Mouse (Mus musculus) kidney, adult 2 months (tissue): Measurements from ENCODE around the gene Gps1. TPM values are rescaled to one million over a fixed set of nuclear protein-coding genes. Genes with fewer than 3 reads are reported as not detected.
A peak's percentile ranks its signal among the peaks of the same experiment; 100 is the strongest.
"Not testable (repeated sequence)": the region's sequence is repeated elsewhere in the genome, so short reads cannot be mapped to it uniquely, and the experiment has no call there.

Experiments
- DNase-seq: peaks from one replicate; pipeline ENCODE4 v3.0.0; 2021
- H3K27ac ChIP-seq: fragments of 200-500 bp; 2 replicates; pipeline ENCODE4 v1.5.1; 2012; ENCODE audit warnings: low read depth, low read length, control low read depth, inconsistent platforms; ENCODE audit not compliant: insufficient read depth
- H3K27me3 ChIP-seq: fragments of 200-500 bp; replicated peaks from 2 replicates; pipeline ENCODE4 v1.6.1; 2012; ENCODE audit warnings: mild to moderate bottlenecking, moderate library complexity, low read length, inconsistent platforms; ENCODE audit not compliant: control insufficient read depth, insufficient read depth
- H3K36me3 ChIP-seq: fragments of 200-500 bp; 2 replicates; pipeline ENCODE4 v1.6.1; 2012; ENCODE audit warnings: mild to moderate bottlenecking, moderate library complexity, low read length, inconsistent platforms; ENCODE audit not compliant: control insufficient read depth, insufficient read depth
- H3K4me1 ChIP-seq: fragments of 200-500 bp; 2 replicates; pipeline ENCODE4 v1.6.1; 2011; ENCODE audit warnings: low read length; ENCODE audit not compliant: control insufficient read depth, insufficient read depth
- H3K4me3 ChIP-seq: fragments of 200-500 bp; 2 replicates; pipeline ENCODE4 v1.5.1; 2011; ENCODE audit warnings: mild to moderate bottlenecking, low read depth, low read length, control low read depth; ENCODE audit not compliant: insufficient read depth
- CTCF ChIP-seq: fragments of 200-500 bp; conservative IDR thresholded peaks from 2 replicates; pipeline ENCODE4 v1.5.1; 2011; ENCODE audit warnings: low read depth, mild to moderate bottlenecking, control low read depth, low read length, moderate library complexity, mixed read lengths; ENCODE audit not compliant: insufficient read depth, insufficient read length
- POLR2A ChIP-seq: fragments of 200-500 bp; IDR thresholded peaks from one replicate; pipeline ENCODE4 v1.6.1; 2011; ENCODE audit warnings: low read depth, low read length, control low read depth
- WGBS: fragments of 180-500 bp; shearing (Covaris S2); methylation state at CpG from one replicate; pipeline ENCODE4 v1.1.7; 2018; 5-methylcytosine and 5-hydroxymethylcytosine counted together
- polyA plus RNA-seq: library from polyadenylated mRNA; depleted of rRNA; stranded (reverse); fragments of >200 nt; gene quantifications from 2 replicates; pipeline ENCODE4 v1.2.3, GENCODE M21; 2012; rRNA removed

Gene Gps1
- polyA plus RNA-seq, 1 experiment, result 173 TPM

DNA sequence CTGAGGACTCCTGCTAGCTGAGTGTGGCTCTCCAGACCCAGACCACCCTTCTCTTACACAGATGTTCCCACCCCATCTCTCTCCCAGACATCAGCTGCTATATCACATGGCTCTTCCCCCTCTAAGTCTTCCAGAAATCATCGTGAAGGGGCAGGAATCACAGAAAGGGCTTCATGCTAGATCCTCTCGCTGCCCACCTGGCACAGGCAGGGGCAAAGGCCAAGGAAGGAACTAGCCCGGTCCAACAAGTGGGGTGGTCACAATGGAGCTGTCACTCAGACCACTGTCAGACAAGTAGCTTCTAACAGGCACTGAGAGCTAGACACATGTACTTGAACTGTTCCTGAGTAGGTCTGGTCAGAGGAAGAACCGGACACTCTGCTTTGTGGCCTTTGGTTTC, 44.3 kb downstream of the Gps1 start:
- no peak for DNase-seq
- Histone ChIP-seq H3K27me3 (no peaks in the 10 kb centered on the region), H3K27ac (no peak overlapping the region), H3K4me1 (peaks cover 5% of the 10 kb centered on the region; the same call in 1 of the 2 replicates), H3K36me3 (no peaks in the 10 kb centered on the region), H3K4me3 (no peak overlapping the region)
- no peak for TF ChIP-seq POLR2A
- TF ChIP-seq CTCF, result no peak
- 81% methylated on average over 4 of the region's 4 CpGs for WGBS

DNA sequence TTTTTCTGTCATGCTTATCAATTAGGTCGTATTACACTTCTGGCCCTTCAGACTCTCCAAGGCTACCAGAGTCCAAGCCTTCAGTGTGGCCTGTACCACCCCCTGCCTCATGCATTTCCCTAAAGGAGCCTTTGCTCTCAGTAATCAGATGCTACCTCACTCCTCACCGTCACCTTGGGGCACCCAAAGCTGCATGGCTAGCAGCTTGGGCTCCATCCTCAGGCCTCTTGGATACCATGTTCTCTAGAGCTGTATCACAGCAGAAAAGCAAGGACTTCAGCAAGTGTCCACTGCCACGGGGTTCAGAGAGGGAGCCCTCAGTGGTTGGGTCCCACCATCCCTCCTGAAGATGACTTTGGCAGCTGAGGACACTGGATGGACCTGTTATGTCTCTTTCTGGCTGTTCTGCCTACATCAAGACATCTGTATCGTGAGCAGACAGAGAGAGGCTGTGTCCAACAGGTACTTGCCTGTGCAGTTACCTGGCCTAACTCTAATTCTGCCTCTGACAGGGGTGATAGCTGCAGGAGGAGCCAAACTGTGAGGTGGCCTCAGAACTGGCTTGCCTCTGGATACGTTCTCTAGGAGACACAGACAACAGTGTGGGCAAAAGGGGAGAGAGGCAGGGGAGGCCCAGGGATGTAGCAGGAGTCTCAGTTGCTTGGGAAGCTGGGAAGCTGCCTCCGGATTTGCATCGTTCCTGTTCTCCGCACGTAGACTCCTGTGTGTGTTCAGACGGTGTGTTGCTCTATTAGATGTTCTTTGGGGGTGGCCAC, 45.9 kb downstream of the Gps1 start:
- H3K36me3 ChIP-seq, result no peaks in the 10 kb centered on the region
- TF ChIP-seq POLR2A (no peak), CTCF (no peak)
- no peaks in the 10 kb centered on the region for H3K27me3 ChIP-seq
- no peak for DNase-seq
- 90% methylated on average over 10 of the region's 10 CpGs for WGBS
- H3K27ac ChIP-seq, result no peak overlapping the region
- H3K4me1 ChIP-seq, result 0 out of 2 replicates have a peak, but pooled peaks cover 5% of the 10 kb centered on the region
- H3K4me3 ChIP-seq, result no peak overlapping the region

DNA sequence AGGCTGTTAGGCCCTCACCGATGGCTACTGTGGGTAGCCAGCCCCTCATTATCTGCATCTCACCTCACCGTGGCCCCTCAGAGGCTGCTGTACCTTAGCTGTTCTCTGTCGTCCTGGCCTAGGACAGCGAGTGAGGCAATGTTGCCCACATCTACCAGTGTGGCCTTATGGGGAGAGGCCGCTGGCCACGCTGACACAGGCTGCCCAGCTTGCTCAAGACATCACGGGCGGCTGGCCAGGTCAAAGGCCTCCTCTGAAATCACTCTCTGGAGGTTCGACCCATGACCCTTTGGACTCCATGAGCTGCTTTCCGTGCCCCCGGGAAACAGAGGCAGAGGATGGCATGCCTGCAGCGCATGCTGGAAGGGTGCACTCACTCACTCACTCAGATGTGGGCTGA, 46.6 kb downstream of the Gps1 start:
- Histone ChIP-seq H3K4me1 (0 out of 2 replicates have a peak, but pooled peaks cover 5% of the 10 kb centered on the region), H3K27ac (no peak overlapping the region), H3K27me3 (no peaks in the 10 kb centered on the region), H3K4me3 (no peak overlapping the region), H3K36me3 (no peaks in the 10 kb centered on the region)
- TF ChIP-seq CTCF (no peak), POLR2A (no peak)
- 64% methylated on average over 12 of the region's 12 CpGs for WGBS
- DNase-seq, result peak; percentile 74

DNA sequence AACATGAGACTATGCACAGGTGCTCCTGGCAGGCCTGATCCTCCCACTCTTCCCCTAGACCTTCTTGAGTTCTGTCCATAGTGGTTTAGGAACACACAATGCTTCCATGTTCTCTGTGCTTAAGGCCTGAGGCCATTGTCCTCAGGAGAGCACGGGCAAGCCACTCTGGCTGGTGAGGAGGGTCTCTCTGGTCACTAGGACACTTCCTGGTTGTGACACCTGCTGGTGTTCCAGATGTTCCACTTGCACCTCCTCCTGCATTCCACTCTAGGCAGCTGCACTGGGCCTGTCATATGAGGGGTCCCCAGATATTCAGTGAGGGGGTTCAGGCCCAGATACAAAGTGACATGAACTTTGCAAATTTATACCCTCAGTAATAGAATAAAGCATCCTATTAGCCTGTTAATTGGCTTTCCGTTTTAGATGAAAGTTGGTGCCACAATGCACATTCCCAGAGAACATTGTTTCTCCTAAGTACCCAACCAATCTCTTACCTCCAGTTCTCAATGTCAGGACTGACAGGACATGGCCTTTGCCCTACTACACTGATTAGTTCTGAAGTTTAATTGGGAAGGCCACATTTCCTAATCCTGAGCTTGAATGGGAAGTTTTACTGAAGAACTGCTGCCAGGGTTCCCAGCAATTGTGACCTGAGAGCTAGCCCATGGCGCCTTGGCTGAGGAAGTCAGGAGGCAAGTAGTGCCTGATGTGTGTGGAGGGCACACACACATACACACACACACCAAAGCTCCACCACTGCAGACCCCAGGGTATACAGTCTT, 47.8 kb downstream of the Gps1 start:
- no peak for DNase-seq
- no peak for TF ChIP-seq CTCF
- TF ChIP-seq POLR2A, result no peak
- H3K27me3 ChIP-seq, result no peaks in the 10 kb centered on the region
- H3K36me3 ChIP-seq, result no peaks in the 10 kb centered on the region
- no peak overlapping the region for H3K27ac ChIP-seq
- WGBS, result 92% methylated on average over 3 of the region's 3 CpGs
- H3K4me3 ChIP-seq, result no peak overlapping the region
- 0 out of 2 replicates have a peak, but pooled peaks cover 5% of the 10 kb centered on the region for H3K4me1 ChIP-seq

DNA sequence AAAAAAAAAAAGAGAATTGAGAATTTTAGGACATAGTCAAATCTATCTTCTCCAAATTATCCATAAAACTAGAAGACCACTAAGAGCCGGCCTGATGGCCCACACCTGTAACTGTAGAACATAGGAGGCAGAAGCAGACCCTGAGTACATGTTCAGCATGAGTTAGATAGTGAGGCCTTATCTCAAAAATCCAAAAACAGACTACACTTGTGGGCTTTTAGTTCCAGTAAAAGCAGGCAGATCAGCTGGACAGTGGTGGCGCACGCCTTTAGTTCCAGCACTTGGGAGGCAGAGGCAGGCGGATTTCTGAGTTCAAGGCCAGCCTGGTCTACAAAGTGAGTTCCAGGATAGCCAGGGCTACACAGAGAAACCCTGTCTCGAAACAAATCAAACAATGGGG, 48.9 kb downstream of the Gps1 start:
- H3K27me3 ChIP-seq, H3K36me3 ChIP-seq, H3K4me1 ChIP-seq, H3K4me3 ChIP-seq, H3K27ac ChIP-seq, DNase-seq: not testable (repeated sequence)
- WGBS, result 96% methylated on average over 5 of the region's 5 CpGs

DNA sequence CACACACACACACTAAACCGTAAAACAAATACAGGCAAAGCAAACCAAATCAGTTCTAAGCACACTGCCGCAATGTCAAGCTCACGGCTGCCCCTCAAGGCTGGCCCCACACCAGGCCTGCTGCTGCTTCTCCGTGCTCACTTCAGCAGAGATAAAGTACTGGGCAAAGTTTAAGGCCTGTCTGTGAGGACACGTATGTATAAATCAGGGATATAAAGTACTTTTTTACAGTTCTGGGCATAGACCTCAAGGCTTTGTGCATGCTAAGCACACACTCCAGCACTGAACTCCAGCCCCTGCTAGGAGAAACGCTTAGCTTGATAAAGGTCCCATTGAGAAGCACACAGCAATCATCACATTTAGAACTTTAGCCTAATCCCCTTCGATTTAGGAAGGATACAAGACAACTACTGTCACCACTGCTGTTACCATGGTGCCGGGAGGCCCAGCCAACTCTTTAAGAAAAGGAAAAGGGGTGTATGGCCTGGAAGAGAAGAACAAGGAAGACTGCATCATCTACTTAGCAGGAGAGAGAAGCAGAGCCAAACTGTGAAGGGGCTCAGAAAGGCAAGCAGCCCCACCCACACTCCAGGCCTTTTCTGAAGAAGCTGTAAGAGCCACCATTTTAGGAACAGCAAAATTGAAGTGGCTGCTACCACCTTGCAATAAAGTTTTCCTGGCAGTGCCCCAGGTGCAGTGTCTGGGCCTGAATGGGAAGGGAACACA, 49.6 kb downstream of the Gps1 start:
- 80% methylated on average over 8 of the region's 8 CpGs for WGBS
- Histone ChIP-seq H3K27me3 (no peaks in the 10 kb centered on the region), H3K4me3 (no peak overlapping the region), H3K27ac (no peak overlapping the region), H3K36me3 (no peaks in the 10 kb centered on the region), H3K4me1 (0 out of 2 replicates have a peak, but pooled peaks cover 5% of the 10 kb centered on the region)
- no peak for DNase-seq
- no peak for TF ChIP-seq CTCF
- TF ChIP-seq POLR2A, result no peak

Other genes with a start within 250 kb of the Gps1 start
- 129 and 131 TPM in 2 replicates for gene Mcrip1, start 234.5 kb upstream of the Gps1 start, polyA plus RNA-seq
- gene Ppp1r27, start 233.1 kb upstream of the Gps1 start, polyA plus RNA-seq, result 9.5 TPM in 1 of 2 replicates, not detected in the other
- gene P4hb, start 211.0 kb upstream of the Gps1 start, polyA plus RNA-seq, result 323 and 342 TPM in 2 replicates
- gene Arhgdia, start 202.6 kb upstream of the Gps1 start, polyA plus RNA-seq, result 543 and 613 TPM in 2 replicates
- gene Alyref, start 185.9 kb upstream of the Gps1 start, polyA plus RNA-seq, result 18.8 and 29.0 TPM in 2 replicates
- gene Anapc11, start 185.9 kb upstream of the Gps1 start, polyA plus RNA-seq, result 137 and 143 TPM in 2 replicates
- gene Npb, start 175.8 kb upstream of the Gps1 start, polyA plus RNA-seq, result 7.7 and 12.9 TPM in 2 replicates
- 432 and 566 TPM in 2 replicates for gene Pcyt2, start 166.3 kb upstream of the Gps1 start, polyA plus RNA-seq
- 72.2 and 76.8 TPM in 2 replicates for gene Sirt7, start 159.0 kb upstream of the Gps1 start, polyA plus RNA-seq
- 62.2 and 66.1 TPM in 2 replicates for gene Mafg, start 150.7 kb upstream of the Gps1 start, polyA plus RNA-seq
- 1.0 and 1.5 TPM in 2 replicates for gene Pycr1, start 140.5 kb upstream of the Gps1 start, polyA plus RNA-seq
- gene Myadml2, start 136.1 kb upstream of the Gps1 start, polyA plus RNA-seq, result 0.27 and 1.0 TPM in 2 replicates
- gene Notum, start 123.1 kb upstream of the Gps1 start, polyA plus RNA-seq, result 25.5 and 26.1 TPM in 2 replicates
- gene Aspscr1, start 111.3 kb upstream of the Gps1 start, polyA plus RNA-seq, result 105 and 106 TPM in 2 replicates
- 157 and 166 TPM in 2 replicates for gene Cenpx, start 70.5 kb upstream of the Gps1 start, polyA plus RNA-seq
- gene Lrrc45, start 70.3 kb upstream of the Gps1 start, polyA plus RNA-seq, result 17.5 and 19.5 TPM in 2 replicates
- 14.5 and 17.0 TPM in 2 replicates for gene Rac3, start 62.8 kb upstream of the Gps1 start, polyA plus RNA-seq
- 910 and 990 TPM in 2 replicates for gene Dcxr, start 57.0 kb upstream of the Gps1 start, polyA plus RNA-seq
- gene Cbr2, start 52.2 kb upstream of the Gps1 start, polyA plus RNA-seq, result 31.3 and 45.3 TPM in 2 replicates
- gene Hmga1b, start 21.5 kb upstream of the Gps1 start, polyA plus RNA-seq, result 0.53 and 0.55 TPM in 2 replicates
- gene Rfng, start 65 bp upstream of the Gps1 start, polyA plus RNA-seq, result 69.0 and 80.5 TPM in 2 replicates
- 42.3 and 42.6 TPM in 2 replicates for gene Dus1l, start 12.1 kb downstream of the Gps1 start, polyA plus RNA-seq
- gene Fasn, start 40.3 kb downstream of the Gps1 start, polyA plus RNA-seq, result 936 and 1,244 TPM in 2 replicates
- gene Ccdc57, start 148.6 kb downstream of the Gps1 start, polyA plus RNA-seq, result 2.9 and 3.5 TPM in 2 replicates
- gene Slc16a3, start 164.2 kb downstream of the Gps1 start, polyA plus RNA-seq, result 2.0 and 2.9 TPM in 2 replicates
- 63.3 and 71.0 TPM in 2 replicates for gene Csnk1d, start 207.1 kb downstream of the Gps1 start, polyA plus RNA-seq